Mouse (Mus musculus): Measurements from ENCODE around the gene Ndufa3.
"Not testable (repeated sequence)": the region's sequence is repeated elsewhere in the genome, so short reads cannot be mapped to it uniquely, and the experiment has no call there.

Gene Ndufa3

DNA sequence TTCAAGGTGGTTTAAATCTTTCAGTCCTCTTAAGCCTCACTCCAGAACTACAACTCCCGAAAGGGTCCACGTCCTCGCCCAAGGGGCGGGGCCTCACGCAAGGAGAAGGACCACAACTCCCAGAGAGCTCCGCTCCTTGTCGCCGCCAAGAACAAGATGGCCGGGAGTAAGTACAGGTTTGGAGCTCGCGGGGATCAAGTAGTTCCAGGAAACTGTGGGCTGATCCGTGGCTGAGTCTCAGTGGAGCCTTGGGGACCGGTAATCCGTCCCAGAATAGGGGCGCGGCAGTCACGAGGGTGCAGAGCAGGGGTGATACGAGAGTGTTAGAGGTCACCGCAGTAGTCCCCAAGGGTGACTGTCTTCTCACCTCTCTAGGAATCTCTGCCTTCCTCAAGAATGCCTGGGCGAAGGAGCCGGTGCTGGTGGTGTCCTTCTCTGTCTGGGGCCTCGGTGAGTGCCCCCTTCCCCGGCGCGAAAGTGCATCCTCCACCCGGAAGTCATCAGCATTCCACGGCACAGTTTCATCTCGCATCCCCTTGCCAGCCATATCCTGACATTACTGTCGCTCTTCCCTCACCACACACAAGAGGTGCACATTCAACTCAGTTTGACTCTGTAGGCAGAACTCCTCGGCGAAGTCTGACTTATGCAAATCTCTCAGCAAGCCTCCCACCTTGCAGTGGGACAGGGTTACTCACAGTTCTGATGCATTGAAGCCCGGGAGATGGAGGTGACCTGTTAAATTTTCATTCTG lies at the start of gene Ndufa3:
Ndufa3 (plus strand) TSS at position 132 of the 754 bp plus-strand sequence.
- peak; percentile 72 for DNase-seq (ENCODE audit: low read depth, low spot score)

DNA sequence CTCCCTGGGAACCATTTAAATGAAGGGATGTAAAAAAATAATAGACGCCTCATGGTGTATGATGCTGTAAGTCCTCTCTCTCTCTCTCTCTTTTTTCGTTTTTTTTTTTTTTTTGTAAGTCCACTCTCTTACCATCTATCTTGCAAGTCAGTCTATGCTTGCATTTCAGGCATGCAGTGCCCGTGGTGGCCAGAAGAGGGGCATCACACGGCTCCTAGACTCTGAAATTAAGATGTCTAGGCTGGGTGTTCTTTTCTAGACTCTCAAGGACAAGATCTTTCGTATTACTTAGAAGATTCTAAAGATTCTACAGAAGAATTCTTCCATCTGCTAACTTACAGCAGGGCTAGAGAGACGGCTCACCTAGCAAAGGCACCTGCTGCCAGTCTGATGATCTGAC lies 47.4 kb upstream of the Ndufa3 start:
- no peak for DNase-seq (ENCODE audit: low read depth, low spot score)

DNA sequence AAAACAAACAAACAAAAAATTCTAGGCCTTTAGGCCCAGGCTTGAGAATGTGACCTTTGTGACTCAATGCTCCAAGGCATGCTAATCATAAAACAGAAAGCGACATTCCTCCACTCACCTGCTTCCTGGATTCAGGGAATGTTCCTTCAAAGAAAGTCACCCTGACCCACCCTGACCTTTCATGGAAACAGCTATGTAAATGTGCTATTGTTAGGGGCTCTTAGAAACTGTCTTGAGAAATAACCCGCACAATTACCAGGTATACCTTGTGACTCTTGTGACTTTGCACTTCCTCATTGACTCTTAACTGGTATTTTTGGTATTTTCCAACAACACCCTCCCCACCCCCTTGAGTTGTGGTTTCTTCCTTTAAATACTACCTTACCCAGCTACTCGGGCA lies 46.6 kb upstream of the Ndufa3 start:
- not testable (repeated sequence) for DNase-seq (ENCODE audit: low read depth, low spot score)

DNA sequence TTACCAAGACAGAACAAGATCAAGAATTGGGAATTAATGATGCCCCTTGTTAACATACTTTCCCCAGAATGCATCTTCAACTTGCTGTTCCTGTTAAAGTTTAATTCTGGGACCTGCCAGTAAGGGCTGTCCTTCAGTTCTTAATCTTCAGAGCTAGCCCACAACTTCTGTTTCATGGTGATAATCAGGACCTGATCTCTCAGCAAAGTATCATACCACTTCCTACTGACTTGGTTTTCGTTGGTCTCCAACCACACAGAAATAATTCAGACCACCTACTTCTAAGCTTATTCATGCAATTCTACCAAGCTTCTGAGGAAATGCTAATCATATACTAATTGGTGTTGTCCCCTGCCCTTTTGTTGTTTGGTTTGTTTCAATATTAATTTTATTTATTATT lies 45.3 kb upstream of the Ndufa3 start:
- DNase-seq (ENCODE audit: low read depth, low spot score): no peak

DNA sequence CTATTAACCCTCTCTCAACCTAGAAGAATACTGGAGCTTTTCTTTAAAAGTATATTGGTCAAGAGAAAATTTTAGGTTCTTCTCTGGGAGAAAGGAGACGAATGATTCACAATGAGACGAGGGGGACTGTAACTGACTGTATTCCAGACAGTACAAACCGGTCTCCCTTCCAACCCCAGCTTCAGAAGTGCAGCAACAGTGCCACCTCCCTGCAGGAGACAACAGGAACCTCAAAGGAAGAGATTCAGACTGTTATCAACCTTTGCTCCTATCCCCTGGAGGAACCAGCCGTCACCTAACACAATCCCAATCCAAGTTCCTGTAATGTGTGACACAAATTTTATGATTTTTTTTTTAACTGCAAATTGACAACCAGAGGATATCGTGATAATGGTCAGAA lies 43.0 kb upstream of the Ndufa3 start:
- DNase-seq (ENCODE audit: low read depth, low spot score): no peak

DNA sequence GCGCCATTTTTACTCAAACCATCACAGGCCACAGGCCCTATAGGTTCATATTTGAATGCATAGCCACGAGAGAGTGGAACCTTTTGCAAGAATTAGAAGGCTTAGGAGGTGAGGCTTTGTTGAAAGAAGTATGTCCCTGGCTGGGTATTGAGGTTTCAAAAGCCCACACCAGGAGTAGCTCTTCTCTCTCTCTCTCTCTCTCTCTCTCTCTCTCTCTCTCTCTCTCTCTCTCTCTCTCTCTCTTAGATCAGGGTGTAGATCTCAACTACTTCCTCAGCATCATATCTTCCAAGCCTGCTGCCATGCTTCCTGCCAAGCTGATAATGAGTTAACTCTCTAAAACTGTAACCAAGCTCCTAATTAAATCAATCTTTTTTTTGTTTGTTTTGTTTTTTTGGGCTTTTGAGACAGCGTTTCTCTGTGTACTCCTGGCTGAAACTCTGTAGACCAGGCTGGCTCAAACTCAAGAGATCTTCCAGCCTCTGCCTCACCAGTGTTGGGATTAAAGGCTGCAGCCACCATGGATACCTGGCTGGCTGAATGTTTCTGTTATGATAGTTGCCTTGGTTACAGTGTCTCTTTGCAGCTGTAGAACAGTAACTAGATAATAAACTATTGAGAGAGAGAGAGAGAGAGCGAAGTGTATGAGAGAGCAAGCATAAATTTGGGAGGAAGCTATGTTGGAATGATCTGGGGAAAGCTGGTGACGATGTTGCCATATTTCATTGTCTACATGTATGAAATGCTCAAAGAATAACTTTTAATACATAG lies 40.6 kb upstream of the Ndufa3 start:
- DNase-seq (ENCODE audit: low read depth, low spot score): no peak

DNA sequence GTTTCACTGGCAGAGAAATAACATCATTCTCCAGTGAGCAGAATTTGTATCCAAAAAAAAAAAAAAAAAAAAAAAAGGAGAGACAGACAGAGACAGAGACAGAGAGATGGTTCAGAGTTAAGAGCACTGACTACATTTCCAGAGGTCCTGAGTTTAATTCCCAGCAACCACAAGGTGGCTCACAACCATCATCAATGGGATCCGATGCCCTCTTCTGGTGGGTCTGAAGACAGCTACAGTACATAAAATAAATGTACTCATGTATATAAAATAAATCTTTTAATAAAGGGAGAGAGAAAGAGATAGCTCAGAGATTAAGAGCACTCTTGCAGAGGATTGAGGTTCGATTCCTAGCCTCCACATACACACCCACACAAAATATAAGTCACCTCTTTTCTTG lies 39.0 kb upstream of the Ndufa3 start:
- no peak for DNase-seq (ENCODE audit: low read depth, low spot score)

DNA sequence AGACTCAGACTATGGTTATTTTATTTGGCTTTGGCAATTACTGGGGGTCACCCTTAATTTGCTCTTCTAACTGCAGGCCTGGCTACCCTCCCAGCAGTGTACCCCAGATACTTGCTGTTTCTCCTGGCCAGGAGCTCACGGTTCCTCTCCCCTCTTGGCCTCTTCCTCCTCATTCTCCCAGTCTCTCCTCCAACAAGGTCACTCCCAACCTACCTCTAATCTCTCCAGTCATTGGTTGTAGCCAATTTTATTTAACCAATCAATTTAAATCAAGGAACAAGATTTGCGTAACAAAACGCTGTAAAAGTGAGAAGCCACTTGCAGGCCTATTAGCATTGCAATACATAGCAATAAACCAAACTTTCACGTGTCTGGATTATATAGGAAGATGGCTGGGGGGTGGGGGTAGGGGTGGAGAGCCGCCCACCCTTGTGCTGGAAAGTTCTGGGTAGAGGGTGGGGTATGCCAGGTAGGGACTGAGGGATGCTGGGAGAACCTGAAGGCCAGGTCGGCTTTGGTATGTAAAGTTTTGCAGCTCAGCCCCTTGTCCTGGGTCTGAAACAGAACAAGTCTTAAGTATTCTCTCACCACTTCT lies 38.1 kb upstream of the Ndufa3 start:
- no peak for DNase-seq (ENCODE audit: low read depth, low spot score)

DNA sequence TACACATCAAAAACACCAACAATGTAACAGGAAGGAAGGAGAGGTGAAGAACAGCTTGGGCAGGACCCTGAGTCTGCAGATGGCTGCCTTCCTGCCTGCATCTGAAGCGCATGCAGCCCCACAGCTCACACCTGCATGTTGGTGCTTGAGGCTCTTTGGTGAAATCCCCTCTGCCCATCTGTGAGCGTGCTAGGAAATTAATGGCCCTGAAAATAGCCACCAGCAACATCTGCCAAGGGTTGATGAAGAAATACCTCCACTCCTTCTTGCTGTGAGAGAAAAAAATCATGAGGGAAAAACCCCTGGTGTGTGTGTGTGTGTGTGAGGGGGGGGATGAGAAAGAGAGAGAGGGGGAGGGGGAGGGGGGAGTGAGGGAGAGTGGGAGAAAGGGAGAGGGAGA lies 37.1 kb upstream of the Ndufa3 start:
- no peak for DNase-seq (ENCODE audit: low read depth, low spot score)

DNA sequence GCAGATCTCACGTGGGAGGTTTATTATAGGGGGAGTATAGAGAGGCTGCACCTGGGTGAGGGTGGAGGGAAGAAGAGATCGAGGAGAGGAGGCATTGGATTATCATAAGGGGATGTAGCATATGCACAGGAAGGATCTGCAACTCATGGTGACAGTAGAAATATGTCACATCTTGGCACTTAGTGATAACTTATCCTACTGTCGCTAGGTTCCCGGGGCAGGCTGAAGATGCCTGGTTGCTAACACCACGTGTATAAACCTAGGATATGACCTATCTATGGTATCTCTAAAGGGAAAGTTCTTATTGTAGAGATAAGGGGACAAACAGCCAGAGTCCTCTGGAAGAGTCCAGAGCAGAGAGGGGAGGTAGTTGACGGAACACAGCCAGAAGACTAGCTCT lies 31.4 kb upstream of the Ndufa3 start:
- DNase-seq (ENCODE audit: low read depth, low spot score): no peak

DNA sequence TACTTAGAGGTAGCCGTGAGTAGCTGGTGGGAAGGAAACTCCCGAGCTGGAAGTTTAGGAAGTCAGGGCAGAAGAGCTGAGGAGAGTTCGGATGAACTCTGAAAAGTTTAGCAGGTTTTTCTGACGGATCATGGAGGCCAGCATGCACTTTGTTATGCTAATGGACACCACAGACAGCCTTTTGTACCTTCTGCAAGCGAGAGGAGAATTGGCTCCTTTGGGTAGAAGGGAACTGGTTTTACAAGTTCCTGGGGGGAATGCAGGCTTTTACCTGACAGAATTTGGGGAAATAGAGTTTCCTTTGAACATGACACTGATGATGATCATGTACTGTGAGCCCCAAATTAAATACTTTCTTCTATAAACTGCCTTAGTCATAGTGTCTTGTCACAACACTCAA lies 30.9 kb upstream of the Ndufa3 start:
- DNase-seq (ENCODE audit: low read depth, low spot score): no peak

DNA sequence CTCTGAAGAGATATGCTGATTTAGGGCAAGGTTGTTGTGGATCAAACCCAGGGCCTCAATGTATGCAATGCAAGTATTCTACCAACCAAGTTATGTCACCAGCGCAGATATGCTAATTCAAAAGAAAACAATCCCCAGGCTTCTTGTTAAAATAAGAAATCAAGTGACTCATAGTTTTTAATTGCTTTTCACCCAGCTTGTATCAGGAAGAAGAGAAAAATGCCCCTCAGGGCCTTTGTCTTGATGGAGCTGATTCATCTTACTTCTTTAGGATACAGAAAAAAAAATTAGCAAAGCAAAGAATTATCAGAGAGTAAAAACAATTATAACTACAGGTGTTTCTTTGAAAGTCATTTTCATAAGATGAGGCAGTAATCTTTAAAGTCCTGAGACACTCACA lies 29.9 kb upstream of the Ndufa3 start:
- no peak for DNase-seq (ENCODE audit: low read depth, low spot score)

DNA sequence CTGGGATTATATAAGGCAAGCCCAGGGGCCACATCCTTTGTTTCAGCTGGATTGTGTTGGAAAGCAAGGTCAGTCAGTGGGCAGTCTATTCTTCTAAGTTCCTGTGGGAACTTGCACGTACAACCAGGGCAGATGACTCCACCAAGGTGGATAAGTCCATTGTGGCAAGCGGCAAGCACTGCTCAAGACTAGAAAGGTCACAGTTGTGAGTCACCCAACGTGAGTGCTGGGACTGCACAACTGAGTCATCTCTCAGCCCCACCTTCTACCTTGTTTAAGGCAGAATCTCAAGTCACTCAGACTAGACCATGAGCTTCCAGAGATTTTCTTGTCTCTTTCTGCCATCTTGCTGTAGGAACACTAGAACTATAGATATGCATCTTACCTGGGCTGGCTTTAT lies 26.6 kb upstream of the Ndufa3 start:
- DNase-seq (ENCODE audit: low read depth, low spot score): no peak

DNA sequence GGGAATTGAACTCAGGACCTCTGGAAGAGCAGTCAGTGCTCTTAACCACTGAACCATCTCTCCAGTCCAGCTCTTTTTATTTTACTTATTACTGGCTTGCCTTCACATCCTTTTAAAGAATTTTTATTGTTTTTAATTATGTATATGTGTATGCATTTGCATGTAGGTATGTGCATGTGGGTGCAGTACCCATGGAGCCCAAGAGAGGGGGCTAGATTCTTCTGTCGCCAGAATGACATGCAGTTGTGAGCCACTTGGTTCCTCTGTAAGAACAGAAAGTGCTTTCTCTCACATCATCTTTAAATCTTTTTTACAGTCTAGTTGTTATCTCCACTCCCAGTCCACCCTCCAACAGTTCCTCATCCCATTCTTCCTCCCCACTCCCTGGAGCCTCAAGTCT lies 25.6 kb upstream of the Ndufa3 start:
- no peak for DNase-seq (ENCODE audit: low read depth, low spot score)

DNA sequence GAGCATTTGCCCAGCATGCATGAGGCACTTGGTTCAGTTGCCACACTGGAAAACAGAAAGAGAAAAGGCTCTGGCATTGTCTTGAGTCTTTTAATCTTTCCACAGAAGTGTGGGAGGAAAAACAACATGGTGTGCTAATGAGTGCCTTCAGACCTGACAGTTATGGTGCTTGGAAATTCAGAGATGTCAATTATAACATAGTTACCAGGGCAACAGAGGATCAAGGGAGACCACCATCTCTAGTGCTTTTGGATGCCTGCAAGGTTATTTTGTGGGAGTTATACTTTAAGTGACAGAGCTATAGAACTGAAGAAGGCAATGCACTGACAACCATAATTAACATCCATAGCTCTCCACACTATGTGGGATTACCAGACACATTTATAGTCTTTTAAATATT lies 23.3 kb upstream of the Ndufa3 start:
- no peak for DNase-seq (ENCODE audit: low read depth, low spot score)

DNA sequence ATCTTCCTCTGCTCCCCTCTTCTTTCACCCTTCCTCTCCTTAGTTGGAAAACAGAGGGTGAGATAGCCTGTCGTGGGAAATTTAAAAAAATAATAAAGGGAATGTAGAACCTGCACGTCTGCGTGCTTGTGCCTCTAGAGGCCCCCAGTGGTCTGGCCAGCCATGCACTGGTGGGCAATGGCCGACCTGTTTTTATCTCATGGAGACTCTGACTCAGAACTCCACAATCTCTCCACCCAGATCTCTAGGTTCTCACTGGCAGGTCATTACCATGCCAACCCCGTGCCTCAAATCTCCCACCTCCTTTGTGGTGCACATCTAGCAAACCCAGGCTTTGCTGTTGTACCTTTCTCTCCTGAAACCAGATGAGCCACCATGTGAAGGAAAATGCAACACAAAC lies 22.5 kb upstream of the Ndufa3 start:
- DNase-seq (ENCODE audit: low read depth, low spot score): no peak

DNA sequence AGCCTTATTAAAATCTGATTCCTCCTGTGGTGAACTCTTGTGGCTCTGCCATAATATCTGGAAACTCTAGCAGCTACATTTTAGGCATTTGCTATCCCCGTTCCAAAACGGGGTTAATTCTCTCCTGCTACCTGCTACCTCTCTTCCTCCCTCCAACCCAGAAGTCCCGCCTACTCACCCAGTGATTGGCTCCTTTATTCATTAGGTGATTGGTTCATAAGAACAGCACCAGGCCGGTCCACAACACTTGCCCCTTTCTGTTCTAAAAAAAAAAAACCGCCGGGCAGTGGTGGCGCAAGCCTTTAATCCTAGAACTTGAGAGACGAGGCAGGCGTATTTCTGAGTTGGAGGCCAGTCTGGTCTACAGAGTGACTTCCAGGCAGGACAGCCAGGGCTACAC lies 22.0 kb upstream of the Ndufa3 start:
- no peak for DNase-seq (ENCODE audit: low read depth, low spot score)

DNA sequence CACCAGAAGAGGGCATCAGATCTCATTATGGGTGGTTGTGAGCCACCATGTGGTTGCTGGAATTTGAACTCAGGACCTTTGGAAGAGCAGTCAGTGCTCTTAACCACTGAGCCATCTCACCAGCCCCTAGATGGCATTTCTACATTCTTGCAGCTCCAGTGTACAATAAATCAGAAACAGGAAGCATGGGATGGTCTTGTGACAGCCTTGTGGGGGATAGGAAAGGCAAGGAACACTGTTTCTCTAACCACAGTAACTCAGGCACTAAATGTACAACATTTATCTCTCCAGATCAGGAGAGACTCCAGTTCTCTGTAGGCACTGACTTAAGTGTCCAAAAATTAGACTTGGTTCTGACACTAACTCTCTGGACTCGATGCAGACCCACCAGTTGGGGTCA lies 19.4 kb upstream of the Ndufa3 start:
- not testable (repeated sequence) for DNase-seq (ENCODE audit: low read depth, low spot score)

DNA sequence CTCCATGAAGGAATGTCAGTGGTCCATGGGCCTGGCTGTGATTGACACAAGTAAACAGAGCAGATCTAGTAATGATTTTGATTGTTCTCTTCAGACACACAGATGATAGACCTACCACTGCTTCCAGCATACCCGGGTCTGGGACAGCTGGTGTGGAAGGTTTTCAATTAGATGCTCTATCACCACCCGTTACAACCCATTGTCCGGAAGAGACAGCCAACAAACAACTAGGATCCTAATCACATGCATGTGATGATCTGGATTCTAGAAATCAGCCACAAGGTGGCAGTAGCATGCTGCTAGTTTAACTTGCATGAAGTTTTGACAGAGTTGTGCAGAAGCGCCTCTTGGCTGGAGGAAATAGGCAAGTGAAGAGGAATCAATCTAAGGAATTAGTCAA lies 16.1 kb upstream of the Ndufa3 start:
- DNase-seq (ENCODE audit: low read depth, low spot score): peak; percentile 28

DNA sequence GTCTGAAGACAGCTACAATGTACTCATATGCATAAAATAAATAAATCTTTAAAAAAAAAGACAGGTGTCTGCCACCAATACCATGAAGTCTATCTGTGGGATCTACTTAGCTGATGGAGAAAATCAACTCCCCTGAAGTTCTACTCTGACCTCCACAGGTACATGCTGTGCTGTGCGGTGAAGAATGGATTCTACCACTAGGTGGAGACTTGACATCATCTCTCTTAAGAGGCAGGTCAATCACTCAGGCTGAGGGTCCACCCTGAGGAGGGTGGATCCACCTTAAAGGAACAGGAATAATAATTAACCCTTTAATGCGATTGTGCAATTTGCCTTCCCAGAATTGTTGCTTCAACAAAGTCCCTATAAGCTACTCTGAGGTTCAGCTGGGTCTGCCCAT lies 10.4 kb upstream of the Ndufa3 start:
- no peak for DNase-seq (ENCODE audit: low read depth, low spot score)

DNA sequence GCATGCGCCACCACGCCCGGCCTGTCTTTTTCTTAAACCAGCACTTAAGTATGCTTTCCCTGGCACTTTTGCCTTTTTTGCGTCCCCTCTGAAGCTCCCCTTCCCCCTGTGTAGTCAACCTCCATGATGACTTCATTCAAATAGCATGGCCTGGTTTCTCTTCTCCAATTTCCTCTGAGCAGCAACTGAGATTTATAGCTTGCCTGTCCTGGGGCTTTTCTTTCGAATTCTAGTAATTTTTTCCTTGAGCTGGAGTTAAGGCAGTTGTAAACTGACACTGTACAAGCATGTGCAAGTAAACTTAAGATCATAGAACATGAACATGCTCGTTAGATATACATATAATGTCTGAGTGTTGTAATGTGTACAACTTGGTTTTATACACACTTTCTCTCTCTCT lies 9.8 kb upstream of the Ndufa3 start:
- no peak for DNase-seq (ENCODE audit: low read depth, low spot score)

DNA sequence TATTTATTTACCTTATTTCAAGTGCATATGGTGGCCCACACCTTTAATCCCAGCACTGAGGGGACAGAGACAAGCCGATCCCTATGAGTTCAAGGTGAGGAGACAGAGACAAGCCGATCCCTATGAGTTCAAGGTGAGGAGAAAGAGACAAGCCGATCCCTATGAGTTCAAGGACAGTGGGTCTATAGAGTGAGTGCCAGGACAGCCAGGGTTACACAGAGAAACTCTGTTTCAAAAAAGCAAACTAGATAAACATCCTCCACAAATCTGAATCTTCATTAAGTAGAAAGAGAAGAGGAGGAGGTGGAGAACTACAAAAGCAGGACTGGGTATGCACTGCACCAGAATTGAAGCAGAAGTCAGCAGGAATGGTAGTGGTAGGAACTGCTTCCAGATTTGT lies 8.5 kb upstream of the Ndufa3 start:
- DNase-seq (ENCODE audit: low read depth, low spot score): no peak

DNA sequence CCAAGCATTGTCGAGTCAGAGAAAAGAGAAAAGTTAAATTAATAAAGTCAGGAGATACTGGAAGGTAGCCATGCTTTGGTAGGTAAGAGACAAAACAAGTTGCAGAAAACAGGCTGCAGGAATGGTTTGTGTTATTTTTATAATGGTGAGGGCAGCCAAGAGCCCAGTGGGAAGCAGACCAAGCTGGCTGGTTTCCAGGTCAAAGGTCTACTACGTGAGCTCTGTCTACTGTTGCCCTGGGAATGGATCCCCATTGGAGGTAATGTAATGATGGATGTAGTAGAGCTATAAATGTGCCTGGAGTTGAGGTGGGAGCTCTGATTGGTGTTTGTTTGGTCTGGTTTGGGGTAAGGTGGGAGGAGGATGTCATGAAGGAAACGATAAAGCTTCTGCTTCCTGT lies 8.1 kb upstream of the Ndufa3 start:
- DNase-seq (ENCODE audit: low read depth, low spot score): no peak
